Mouse (Mus musculus): ENCODE measurements at regions not wholly inside any gene's neighbourhood (a gene's known extent, or its start where the extent isn't known, plus 50 kb on each side); places are given as distances from the start of the nearest gene placed in this dataset.

DNA sequence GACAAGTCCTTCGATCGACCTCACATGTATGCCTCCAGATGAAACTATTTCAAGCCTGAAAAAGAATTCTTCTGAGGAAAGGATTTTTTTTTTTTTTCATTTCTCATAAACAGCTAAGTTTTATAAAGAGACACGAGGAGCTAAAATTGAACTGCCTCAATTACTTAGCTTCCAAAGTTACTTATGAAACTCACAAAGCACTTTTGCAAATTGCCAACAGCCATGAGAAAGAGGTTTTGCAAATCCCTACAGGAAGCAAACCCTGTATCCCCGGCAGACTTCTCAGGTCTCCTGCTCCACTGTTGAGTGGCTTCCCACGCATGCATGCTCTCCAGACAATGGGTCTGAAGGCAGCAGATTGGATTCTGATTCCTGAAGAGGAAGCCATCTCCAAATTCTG, 190.2 kb downstream of the Drd1 start:
- no peak for TF ChIP-seq CTCF (IDR thresholded peaks at IDR 0.05)
- no peak for TF ChIP-seq EP300 (IDR thresholded peaks at IDR 0.05; ENCODE audit: insufficient read depth, low read depth, low read length)
- TF ChIP-seq POLR2A (IDR thresholded peaks at IDR 0.05; ENCODE audit: insufficient read depth, low read depth, low read length), result no peak

Measured in heart, adult 2 months (tissue).